Mouse (Mus musculus): ENCODE measurements around the gene Armc7.
"Not testable (repeated sequence)": the region's sequence is repeated elsewhere in the genome, so short reads cannot be mapped to it uniquely, and the experiment has no call there.

Gene Armc7

DNA sequence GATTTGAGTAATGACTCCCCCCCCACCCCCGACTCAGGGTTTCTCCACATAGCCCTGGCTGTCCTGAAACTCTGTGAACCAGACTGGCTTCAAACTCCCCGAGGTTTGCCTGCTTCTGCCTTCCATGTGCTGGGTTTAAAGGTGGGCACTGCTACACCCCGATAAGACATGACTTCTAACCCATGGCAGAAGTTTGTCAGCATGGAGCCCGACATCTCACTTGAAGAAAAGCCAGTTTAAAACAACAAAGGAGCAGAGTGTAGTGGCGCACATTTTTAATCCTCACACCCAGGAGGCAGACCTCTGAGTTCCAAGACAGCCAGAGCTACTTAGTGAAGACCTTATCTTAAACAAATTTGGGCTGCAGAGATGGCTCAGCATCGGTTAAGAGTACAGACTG, 16.9 kb downstream of the Armc7 start:
- DNase-seq: no peak

DNA sequence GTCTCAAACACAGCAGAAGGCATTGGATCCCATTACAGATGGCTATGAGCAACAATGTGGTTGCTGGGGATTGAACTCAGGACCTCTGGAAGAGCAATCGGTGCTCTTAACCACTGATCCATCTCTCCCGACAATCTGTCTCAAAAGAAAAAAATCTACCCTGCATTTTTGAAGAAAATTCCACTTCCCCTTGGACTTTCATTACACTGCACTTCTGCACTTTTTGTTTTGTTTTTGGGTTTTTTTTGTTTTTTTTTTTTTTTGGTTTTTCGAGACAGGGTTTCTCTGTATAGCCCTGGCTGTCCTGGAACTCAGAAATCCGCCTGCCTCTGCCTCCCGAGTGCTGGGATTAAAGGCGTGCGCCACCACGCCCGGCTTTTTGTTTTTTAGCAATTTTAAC, 21.1 kb downstream of the Armc7 start:
- not testable (repeated sequence) for DNase-seq

DNA sequence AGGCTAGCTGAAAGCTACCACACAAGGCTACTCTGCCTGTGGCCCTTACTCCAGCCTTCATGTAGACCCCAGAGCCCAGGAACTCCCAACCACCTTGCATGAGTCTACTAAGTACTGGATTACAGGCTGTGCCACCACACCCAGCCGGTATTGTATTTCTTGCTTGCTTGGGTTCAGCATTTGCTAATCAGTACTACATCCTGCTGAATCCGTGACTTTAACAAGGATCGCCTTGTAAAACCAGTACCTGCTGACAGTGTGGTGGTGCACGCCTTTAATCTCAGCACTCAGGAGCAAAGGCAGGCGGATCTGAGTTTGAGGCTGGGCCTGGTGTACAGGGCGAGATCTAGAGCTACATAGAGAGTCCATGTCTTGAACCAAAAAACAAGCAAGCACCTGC, 27.2 kb downstream of the Armc7 start:
- no peak for DNase-seq

DNA sequence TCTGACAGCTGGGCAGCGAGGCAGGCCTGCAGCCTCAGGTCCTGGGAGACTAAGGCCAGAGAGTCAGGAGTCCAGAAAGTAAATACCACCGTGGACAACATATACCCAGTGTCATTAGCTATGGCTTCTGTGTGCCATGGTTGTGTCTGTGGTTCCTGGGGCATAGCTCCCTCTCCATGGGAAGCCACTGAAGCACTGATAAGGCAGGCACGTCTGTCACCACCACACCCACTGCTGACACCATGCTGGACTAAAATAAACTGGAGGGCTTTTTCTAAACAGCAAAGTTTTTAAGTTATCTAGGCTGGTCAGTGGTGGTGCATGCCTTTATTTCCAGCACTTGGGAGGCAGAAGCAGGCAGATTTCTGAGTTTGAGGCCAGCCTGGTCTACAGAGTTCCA, 31.1 kb downstream of the Armc7 start:
- DNase-seq: no peak

DNA sequence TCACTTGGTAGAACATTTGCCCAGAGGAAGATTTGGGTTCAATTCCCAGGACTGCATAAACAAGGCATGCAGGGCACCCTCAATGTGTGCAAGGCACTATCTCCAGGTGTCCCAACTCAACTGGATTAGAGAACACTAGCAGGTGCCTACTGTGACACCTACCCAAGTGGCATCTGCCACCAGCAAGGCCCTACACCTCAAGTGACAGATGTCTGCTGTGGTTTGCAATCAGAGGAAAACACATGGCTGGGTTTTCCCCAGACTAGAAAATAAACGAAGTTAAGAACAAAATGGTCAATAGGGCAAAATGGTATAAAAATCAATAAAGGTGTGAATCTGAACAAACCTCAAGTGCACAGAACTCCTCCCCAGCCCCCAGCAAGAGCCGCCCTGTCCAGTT, 32.6 kb downstream of the Armc7 start:
- DNase-seq: no peak

DNA sequence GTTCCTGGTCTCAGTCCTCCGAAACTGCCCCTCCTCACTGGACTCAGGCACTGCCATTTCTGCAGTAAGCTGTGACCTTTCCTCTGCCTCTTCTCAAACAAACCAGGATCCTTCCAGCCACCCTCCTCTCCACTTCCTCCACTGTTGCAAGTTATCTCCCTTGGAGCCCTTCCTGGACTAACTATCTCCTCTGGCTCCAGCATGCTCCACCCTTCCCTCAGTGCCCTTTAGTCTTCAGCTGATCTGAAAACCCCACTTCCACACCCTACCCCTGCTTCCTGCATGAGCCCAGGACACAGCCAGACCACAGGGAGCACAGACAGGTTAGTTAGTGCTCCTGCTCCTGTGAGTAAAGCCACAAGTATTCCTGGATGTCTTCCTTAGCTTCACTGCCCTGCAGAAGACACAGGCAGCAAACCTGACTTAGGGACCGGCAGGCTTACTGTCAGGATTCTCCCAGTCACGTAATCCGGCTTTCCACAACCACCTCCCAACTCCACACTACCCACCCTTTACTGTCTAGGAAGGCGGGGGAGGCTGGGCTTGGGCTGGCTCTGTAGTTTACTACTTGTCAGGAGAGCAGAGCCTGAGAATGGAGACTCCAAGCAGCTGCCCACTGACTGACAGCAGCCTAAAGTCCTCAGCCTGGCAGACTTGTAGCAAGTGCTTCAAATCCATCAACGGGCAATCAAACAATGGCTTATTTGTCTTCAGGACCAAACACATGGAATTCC, 34.5 kb downstream of the Armc7 start:
- peak; percentile 18 for DNase-seq

DNA sequence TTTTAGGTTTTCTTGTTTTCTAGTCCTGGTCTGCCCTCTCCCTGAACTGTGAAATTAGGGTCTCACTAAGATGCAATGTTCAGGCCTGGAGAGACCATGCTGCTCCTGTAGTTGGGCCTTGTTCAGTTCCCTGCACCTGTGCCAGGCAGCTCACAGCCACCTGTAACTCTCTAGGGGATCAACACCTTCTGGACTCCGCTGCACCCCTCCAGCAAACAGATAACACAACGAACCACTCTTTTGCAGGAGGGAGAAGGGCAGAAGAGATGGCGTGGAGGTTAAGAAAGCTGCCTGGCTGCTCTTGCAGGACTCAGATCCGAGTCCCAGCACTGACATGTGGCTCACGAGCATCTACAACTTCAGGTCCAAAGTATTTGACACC, 35.0 kb downstream of the Armc7 start:
- DNase-seq: no peak

DNA sequence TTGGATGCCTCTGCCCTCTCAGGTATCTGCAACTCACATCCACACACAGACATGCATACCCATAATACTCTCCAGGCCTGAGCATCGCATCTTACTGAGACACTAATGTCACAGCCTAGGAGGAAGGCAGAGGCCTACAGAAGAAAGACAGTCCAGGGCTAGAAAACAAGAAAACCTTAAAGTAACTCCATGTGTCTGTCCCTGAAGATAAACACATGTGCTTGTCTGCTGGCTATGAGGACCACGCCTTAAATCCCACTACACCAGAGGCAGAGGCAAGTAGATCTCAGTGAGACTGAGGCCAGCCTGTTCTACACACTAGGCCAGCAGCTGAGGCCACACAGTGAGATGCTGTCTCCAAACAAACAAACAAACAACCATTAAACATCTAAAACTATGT, 35.7 kb downstream of the Armc7 start:
- DNase-seq: no peak

DNA sequence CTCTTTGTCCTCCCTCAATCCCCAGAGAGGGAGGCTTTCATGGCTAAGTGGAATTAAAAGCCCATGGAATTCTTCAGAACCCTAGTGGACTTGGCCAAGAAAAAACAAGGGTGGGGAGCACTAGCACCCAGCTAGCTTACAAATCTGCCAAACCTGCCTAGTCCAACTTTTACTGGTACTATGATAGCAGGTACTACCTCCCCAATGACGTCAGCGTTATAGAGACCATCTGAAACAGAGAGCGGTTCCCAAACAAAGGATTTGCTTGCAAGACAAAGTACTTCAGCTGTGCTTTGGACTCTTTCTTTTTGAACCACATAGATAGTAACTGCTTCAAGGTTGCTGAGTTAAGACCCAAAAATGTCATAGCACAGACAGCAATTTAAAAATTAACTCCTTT, 36.5 kb downstream of the Armc7 start:
- no peak for DNase-seq

DNA sequence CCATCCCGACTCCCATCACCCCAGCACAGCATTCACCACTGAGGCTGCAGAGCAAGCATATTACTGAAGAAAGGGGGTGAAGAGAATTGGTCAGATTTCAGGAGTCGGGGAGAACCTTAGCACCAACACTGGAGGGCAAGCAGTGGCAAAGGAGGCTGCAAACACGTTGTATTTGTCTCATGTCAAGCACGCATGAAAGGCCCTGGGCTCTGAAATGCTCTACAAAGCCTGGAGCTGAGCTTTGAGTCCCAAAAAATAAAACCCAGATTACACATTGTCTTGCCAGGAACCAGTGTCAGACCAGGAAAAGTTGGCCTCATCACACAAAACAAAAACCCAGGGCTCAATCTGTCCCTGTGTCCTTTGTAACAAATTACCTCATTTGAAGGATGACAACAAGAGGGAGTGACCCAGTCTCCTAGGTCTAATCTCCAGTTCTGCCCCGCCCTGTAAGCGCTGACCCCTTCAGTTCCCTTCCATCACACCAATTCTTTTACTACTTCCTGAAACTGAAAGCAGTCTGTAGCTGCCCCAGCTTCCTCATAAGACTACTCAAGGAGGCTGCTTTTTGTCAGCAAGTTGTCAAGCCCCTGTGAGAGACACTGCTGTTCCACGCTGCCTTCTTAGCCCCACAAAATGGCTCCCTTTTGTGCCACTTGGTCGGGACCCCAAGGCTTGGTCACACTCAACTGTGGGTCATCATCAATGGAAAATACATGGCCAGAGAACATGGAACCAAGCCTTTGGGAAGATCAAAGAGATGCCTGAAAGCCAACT, 37.1 kb downstream of the Armc7 start:
- DNase-seq: peak; percentile 76

DNA sequence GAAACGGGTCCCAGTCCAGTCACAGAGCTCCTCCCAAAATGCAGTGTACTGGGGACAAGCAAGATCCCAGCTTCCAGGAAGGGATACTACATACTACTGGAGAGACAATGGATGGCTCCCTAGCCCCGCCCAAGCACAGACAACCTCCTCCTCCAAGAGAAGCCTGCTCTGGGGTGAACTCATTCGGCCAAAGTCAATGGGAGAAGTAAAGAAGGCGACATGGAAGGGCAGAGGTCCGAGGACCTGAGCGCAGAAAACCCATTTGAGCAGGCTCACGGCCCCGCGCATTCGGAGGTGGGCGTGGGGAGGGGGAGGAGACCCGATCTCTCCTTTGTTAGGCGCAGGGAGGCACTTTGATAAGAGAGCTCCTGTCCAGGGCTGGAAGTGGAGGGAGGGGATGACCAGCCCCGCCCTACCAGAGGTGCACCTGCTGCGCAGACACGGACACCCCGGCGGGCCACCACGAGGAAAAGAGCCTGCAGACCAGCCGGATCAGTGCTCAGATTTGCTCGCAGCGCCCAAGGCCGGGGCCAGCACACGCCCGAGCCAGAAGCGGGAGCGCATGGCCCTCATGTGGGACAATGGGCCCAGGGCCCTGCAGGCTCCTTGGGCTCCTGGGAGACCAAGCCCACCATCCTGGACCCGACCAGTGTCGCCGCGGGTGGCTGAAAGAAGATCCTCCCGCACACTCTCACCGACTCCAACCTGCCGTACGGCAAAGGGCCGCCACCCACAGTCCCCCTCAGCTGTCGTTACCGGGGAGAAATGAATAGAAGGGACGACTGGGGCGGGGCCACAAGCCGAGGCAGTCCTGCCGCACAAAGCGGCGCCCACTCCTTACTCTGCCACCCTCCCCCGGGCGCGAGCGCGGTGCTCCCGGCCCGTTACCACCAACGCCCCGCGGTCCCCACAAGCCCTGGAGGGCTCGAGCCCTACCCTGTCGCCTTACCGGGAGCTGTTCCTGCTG, 38.1 kb downstream of the Armc7 start:
- peak; percentile 60 for DNase-seq

DNA sequence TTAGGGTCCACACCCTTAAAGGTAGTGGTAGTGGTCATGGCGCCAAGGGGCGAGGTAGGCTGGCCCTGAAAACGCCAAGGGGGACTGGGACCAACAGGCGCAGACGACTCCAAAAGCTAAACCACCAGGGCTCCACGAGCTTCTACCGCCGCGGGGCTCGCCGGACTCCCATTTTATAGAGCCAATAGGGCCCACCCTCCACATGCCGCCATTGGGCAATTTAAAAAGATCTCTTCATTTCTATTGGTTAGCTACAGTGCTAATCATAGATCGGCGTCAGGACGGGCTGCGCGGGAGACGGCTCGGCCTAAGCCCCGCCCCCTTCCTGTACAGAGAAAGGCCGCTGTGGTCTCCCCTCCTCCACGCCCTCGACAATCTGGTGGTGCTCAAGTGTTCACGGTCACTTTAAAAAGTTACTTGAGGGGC, 38.8 kb downstream of the Armc7 start, which contains the start of gene Jpt1:
Jpt1 (minus strand) TSS at position 150 of the 426 bp plus-strand sequence.
- peak; percentile 98 for DNase-seq

DNA sequence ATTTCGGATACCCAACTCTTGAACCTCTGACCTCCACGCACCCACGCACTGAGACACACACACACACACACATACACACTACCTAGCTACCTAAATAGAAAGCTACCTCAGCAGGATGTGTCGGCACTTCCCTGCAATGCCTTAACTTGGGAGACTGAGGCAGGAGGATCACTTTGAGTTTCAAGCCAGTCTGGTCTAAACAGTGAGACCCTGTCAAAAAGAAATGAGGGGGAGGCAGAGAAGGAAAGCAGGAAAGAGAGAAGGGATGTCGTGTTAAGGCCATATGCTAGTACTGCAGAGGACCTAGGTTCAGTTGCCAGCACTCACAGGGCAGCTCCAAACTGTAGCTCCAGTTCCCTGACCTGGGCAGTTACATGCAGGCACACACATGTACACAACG, 39.6 kb downstream of the Armc7 start:
- no peak for DNase-seq

DNA sequence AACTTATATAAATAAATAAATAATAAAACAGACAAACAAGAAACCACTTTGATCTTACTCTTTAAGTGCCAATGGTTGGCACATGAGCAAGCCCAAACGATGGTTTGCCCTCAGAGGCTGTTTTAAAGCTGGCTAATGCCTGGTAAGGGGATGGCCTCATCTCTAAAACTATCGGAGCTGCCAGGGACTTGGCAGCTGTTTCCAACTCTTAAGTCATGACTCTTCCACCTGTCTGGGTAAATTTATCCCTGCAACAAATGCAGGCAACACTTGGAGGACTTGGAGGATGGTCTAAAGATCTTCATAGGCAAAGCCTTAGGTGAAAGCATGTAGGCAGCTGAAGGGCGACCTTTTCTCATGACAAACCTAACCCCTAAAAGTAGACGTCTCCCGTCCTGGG, 41.5 kb downstream of the Armc7 start:
- no peak for DNase-seq

DNA sequence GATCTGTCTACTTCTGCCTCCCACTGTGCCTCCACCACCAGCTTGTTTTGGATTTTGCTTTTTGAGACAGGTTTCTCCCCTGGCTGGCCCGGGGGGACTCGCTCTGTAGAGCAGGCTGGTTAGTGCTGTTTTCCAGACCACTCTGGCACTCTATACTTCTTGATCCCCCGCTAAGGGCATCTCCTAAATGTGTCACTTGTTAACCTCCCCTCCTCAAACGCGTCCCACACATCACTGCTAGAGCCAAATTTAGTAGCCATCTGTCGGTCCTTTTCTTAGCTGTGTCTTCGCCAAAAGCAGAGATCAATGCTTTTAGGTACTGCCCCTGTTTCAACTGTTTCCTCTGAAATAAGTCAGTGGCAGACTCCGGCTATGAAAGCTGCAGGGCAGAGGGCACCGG, 43.2 kb downstream of the Armc7 start:
- no peak for DNase-seq

DNA sequence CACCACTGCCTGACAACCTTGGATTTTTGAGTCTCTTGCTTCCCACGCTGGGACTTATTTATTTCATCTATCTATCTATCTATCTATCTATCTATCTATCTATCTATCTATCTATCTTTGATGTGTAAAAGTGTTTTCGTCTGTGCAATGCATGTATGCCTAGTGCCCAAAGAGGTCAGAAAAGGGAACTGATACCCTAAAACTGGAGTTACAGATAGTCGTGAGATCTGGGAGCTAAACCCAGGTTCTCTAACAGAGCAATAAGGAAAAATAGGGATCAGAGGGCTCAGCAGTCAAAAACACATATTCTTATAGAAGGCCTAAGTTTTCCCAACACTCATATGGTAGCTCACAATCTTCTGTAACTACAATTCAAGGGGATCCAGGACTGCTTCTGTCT, 44.1 kb downstream of the Armc7 start:
- DNase-seq: no peak

DNA sequence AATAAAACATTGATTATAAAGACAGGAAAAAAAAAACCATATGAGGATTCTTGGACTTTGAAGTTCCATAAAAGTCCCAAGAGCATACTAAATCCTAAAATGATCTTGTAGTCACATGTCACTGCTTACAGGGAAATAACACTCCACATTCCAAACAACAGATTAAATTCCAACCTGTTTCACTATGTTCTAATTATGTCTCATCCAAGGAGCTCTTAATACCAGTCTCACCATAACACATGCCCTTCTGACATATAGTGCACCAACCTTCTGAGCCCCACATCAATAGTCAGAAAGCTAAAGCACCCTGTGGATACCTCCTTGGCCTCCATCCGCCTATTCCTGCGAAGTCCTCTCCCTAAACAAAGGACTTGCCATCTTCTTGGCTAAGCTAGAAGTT, 44.8 kb downstream of the Armc7 start:
- no peak for DNase-seq

DNA sequence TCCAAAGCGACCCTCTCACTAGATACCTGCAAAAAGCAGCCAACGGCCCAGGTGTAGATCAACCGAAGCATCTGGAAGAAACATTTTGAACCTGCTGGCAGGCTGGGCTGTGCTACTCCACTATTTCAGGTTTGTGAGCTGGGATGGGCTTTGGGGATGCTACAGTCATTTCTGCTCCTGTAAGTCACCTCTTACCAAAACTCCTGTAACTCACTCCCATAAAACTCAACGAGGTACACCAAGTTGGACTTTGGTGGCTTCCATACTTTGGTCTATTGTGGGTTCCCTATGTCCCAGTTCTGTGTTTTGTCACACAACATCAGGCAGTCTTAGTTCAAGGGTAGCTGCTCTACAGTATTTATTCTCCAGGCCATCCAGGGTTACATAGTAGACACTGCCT, 45.6 kb downstream of the Armc7 start:
- DNase-seq: no peak

DNA sequence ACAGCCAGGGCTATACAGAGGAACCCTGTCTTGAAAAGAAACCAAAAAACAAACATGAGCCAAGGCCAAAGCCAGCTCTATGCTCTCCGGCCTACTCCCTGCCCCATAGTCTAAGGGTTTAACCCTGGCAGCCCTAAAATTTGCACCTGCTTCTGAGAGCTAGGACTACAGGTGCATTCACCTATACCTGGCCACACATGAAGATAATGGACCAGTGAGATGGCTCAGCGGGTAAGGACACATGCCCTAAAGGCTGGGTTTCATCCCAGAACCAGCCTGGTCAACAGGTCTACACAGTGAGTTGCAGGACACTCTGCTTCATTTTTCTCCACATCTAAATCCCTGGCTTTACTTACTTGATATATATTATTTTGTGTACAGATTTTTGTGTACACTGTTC, 46.8 kb downstream of the Armc7 start:
- DNase-seq: no peak

DNA sequence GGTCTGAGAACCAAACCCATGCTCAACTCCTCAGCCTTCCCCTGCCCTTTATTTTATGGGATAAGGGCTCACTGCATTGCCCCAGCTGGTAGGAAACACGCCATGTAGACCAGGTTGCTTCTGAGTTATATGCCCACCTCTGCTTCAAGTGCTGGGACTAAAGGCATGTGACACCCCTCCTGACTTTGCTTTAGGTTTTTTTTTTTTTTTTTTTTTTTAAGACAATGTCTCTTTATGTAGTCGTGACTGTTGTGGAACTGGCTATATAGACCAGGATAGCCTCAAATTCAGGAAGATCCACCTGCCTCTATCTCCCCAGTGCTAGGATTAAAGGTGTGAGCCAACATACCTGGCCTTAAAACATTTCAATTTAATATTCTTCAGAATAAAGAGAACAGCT, 47.2 kb downstream of the Armc7 start:
- no peak for DNase-seq

DNA sequence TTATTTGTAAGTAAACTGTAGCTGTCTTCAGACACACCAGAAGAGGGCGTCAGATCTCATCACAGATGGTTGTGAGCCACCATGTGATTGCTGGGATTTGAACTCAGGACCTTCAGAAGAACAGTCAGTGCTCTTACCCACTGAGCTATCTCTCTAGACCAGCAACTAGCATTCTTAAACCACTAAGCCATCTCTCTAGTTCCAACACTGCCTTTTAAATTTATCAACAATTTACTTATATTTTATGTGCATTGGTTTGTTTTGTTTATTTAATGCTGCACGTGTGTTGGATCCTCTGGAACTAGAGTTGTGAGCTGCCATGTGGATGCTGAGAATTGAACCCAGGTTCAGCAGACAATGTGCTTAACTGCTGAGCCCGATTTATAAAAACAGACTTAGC, 51.0 kb downstream of the Armc7 start:
- DNase-seq: not testable (repeated sequence)

DNA sequence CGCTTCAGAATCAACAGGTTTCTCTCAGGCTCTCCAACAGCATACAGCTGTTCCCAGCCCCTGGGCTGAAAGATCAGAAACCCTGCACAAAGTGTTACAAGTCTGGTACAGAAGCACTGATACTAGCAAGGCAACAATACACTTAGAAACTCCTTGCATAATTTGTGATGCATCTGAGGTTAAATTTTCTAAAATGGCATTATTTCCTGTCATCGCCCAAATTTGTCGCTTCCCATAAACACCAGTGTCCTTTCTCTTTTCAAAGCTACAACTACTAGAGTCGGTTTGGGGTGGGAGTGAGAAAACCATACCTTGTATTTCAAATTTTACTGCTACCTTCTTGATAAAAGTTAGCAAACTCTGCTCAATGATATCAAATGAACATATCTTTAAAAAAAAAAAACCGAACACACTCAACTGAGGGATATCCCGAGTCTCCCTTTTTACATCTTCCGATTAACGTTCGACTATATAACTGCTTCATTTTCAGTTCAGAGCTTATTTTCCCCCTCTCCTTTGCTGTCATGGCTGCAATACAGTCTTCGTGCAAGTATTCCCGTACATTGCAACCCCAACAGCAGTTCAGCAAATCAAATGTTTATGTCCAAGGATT, 59.4 kb downstream of the Armc7 start:
- DNase-seq: no peak

Data from lung, postnatal 36 days (tissue).